Mouse (Mus musculus): ENCODE measurements at regions not wholly inside any gene's neighbourhood (a gene's known extent, or its start where the extent isn't known, plus 50 kb on each side); places are given as distances from the start of the nearest gene placed in this dataset.

DNA sequence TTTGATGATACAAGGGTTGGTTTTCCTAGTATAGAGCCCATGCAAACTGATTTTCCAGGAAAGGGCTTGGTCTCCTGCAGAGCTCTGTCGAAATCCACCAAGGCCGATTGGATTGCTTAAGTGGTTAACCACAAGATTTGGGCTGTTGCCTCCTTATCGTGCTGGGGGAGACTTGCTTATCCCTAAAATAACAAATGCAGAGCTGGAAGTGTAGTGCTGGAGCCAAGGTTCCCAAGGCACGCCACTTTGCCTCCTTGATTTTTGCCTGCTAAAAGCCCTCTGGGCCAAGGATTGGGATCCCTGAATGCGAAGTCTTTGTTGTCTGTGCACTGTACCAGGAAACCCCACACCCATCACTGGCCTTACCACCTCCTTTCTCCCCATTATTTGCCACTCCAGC is 52.8 kb upstream of the Tmem178 start:
- DNase-seq (ENCODE audit: low read depth, low spot score): no peak

DNA sequence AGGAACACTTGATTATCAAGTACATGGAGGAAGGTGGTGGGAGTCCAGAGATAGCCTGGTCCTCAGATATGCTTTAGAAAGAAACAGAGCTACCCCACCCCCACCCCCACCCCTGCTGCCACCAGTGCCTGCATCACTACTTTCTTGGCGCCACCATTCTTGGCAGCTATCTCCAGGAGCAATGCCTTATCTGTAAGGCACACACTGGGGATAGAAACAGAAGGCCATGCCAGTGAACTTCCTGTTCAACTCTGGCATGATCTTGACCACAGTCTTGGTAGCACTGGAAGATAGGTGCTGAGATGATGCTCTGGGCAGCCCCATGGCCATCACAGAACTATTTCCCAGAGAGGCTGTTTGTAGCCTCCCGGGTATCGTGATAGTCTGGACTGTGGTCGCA is 55.3 kb upstream of the Tmem178 start:
- DNase-seq (ENCODE audit: low read depth, low spot score): no peak

GRCm38 (mm10) chr17:80887749-80888119 is 56.7 kb upstream of the Tmem178 start:
- DNase-seq (ENCODE audit: low read depth, low spot score): peak; percentile 56

GRCm38 (mm10) chr17:80887021-80887748 is 57.2 kb upstream of the Tmem178 start:
- DNase-seq (ENCODE audit: low read depth, low spot score): peak; percentile 76

DNA sequence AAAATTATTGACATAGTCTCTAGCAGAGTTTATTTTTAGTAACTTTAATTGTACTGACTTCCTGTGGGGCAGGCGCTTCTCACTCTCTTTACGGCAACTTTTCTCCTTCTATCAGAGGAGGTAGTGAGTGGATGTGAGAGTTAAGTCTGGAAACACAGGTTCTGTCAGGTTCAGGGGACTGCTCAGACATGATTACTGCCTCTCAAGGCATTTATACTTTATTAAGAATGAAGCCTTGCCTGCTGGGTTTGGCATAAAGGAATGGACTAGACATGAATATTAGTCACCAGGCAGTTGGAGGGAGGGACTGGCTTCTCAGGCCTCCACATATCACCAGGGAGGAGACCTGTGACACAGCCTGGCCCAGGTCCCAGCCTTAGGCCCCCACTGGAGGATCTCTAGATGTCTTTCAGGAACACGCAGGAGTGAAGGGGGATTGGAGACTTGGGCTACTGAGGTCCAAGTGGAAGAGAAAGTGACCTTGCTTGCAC is 58.2 kb upstream of the Tmem178 start:
- peak; percentile 21 for DNase-seq (ENCODE audit: low read depth, low spot score)

- no peak for DNase-seq (ENCODE audit: low read depth, low spot score)
These were observed 58.7 kb upstream of the Tmem178 start for GRCm38 (mm10) chr17:80885706-80886105.

GRCm38 (mm10) chr17:80884886-80885285 is 59.5 kb upstream of the Tmem178 start:
- no peak for DNase-seq (ENCODE audit: low read depth, low spot score)

GRCm38 (mm10) chr17:80882476-80882875 is 62.0 kb upstream of the Tmem178 start:
- DNase-seq (ENCODE audit: low read depth, low spot score): no peak

DNA sequence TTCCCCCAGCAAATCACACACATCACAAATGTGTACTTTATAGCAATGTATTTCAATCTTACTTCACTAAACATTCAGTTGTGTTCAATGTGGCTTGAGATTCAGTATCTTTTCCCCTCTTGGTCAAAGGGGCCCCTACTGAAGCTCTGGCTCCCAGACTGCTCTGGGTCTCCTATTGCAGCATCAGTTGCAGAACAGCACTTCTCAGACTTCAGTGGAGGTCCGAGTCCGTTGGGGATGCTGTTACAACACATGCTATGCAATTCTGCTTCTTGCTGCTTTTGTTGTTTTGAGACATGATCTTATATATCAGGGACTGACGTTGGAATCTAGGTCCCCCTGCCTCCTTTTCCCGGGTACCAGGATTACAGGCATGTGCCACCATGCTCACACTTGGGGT is 64.1 kb upstream of the Tmem178 start:
- DNase-seq (ENCODE audit: low read depth, low spot score): no peak

GRCm38 (mm10) chr17:80875352-80876044 is 68.9 kb upstream of the Tmem178 start:
- peak; percentile 93 for DNase-seq (ENCODE audit: low read depth, low spot score)

DNA sequence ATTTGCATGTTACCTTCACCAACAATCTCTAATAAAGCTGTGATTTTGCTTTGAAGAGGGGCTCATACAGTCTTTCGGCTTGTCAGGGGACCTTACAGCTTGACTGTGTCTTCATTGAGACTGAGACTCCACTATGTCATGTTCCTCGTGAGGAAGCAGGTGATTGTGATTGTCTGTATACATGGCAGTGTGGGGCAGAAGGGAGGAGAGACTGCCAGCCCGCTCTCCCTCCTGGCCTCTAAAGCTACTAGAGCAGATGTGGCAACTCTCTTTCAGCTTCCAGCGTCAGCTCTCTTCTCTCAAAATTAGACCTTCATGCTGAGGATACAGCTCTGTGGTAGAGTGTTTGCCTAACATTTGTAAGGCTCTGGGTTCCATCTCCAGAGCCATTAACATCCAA is 73.5 kb upstream of the Tmem178 start:
- DNase-seq (ENCODE audit: low read depth, low spot score): no peak

DNA sequence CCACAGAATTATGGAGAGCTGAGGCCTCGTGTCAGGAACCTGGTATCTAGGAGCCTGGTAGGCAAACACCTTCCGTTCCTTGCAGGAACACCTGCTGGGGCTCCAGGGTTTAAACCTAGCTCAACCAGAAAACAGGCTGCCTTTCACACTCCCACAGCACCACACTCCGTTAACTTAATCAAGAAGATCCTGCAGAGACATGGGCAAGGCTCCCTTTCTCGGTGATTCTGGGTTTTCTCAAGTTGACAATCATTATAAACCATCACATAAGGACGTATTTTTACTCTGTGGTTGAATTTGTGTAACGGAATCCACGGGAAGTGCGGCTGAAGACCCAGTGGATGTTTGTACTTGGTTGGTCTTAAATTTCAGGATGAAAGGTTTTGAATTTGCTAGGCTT is 82.1 kb upstream of the Tmem178 start:
- no peak for DNase-seq (ENCODE audit: low read depth, low spot score)

DNA sequence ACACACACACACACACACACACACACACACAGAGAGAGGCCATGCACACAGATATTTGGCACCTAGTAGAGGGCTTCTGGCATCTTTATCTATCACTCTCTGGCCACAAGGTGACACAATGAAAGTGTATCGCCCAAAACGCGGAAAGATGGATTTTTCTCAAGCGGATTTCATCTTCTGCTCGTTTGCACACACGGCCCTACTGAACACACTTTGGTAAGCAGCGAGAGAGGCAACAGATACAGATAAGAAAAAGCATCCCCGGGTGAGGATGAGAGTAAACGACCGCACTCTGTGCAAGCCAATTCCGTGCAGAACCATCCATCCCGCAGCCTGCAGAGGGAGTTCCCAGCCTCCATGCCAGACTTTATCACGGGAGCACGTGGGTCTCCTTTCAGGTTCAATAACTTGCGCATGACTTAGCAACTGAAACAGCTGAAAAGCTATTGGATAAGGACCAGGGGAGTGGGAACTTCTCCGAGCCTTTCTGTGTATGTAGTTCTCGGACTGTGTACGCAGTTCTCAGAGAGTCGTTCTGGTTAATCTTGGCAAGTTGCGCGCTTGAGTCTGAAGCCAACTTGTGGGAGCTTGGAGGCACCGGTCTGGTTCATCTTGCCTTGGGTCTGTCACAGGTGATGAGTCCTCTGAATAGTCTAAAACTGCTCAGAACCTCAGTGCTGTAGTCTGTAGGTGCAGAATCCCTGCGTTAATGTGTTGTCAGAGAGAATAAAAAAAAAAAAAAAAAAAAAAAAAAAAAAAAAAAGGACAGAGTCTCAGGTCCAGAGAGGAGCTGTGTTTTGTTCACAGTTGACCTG is 97.2 kb upstream of the Tmem178 start:
- DNase-seq (ENCODE audit: low read depth, low spot score): peak; percentile 89

GRCm38 (mm10) chr17:80845349-80845748 is 99.1 kb upstream of the Tmem178 start:
- peak; percentile 85 for DNase-seq (ENCODE audit: low read depth, low spot score)

DNA sequence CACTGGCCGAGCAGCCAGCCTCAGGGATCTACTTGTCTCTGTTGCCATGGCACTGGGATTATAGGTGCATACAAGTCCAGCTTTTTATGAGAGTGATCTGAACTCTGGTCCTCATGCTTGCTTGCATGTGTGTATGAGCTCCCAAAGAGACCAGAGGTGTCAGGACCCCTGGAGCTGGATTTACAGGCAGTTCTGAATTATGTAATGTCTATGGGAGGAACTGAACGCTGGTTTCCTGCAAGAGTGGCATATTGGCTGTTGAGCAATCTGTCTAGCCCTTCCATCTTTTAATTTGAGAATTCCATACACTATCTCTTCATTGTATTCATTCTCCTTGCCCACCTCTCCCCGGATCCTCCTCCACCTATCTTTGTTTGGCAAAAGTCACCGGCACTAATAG is 102.5 kb upstream of the Tmem178 start:
- no peak for DNase-seq (ENCODE audit: low read depth, low spot score)

GRCm38 (mm10) chr17:80840896-80841295 is 103.5 kb upstream of the Tmem178 start:
- DNase-seq (ENCODE audit: low read depth, low spot score): peak; percentile 64

DNA sequence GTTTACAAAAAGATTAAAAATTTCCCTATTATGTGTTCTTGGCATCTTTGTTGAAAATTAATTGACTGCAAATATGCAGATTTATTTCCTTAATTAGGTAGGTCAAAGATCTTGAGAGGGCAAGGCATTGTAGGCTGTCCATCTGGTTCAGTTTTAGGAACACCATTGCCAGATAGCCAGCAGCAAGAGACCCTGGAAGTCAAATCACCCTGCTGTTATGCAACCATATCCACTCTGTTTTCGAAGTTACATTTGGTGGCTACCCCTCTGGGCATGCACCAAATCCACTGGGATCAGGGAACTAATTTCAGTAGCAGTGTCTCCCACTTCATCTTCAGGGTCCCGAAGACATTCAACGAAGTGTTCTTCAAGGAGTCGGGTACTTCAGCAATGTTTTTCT is 104.0 kb upstream of the Tmem178 start:
- DNase-seq (ENCODE audit: low read depth, low spot score): peak; percentile 27

DNA sequence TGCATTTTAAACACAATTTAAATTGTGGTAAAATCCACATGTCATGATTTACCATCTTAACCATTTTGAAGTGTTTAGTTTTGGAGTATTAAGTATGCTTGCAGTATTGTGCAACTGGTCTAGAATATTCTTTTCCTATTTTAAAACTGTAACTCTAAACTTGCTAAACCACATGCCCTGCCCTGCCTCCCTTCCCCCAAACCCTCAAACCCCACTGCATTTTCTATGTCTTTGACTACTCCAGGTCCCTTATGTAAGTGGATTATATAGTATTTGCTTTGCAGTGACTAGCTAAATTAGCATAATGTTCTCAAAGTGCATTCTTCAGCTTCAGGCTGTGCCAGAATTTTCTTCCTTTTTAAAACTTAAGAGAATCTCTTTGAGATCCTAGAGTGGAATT is 106.4 kb upstream of the Map4k3 start:
- DNase-seq (ENCODE audit: low read depth, low spot score): peak; percentile 67

DNA sequence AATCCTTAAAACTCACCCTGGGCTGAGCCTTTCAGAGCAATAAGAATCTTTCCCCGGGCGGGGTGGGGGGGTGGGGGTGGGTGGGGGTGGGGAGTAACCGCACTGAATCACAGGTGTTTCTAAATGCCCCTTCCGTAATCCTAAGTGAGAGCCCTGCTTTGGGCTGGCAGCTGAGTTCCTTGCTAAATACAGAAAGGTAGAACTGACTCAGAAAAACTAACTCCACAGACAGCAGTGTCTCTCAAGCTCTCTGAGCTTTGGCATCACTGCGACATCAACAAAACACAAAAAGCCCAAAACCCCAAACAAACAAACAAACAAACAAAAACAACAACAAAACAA is 105.9 kb upstream of the Map4k3 start:
- DNase-seq (ENCODE audit: low read depth, low spot score): peak; percentile 41

- peak; percentile 32 for DNase-seq (ENCODE audit: low read depth, low spot score)
These were observed 105.3 kb upstream of the Map4k3 start for GRCm38 (mm10) chr17:80833355-80834175.

GRCm38 (mm10) chr17:80831686-80832085 is 103.4 kb upstream of the Map4k3 start:
- no peak for DNase-seq (ENCODE audit: low read depth, low spot score)

GRCm38 (mm10) chr17:80827896-80828295 is 99.6 kb upstream of the Map4k3 start:
- no peak for DNase-seq (ENCODE audit: low read depth, low spot score)

Data from brain, adult 2 months (tissue).